Mouse (Mus musculus) MEL (cell line): Measurements from ENCODE around the gene Pdcd2l. TPM values are rescaled to one million over a fixed set of nuclear protein-coding genes. Genes with fewer than 3 reads are reported as not detected.
A peak's percentile ranks its signal among the peaks of the same experiment; 100 is the strongest.

ENCODE experiments used
- DNase-seq: peaks from one replicate; pipeline ENCODE4 v3.0.0; 2011; ENCODE audit warnings: low read depth, low spot score
- H3K27ac ChIP-seq: 2 replicates; pipeline ENCODE4 v1.5.1; 2012; ENCODE audit warnings: low read depth, mild to moderate bottlenecking, control low read depth, low read length, moderate library complexity; ENCODE audit not compliant: control insufficient read depth
- H3K27me3 ChIP-seq, 2 experiments: fragments of 150-350 bp in 1 of 2; sonication (generic) in 1 of 2; 2 replicates each; pipeline ENCODE4 v1.6.1; 2012; ENCODE audit warnings: low read length in 2 of 2, mild to moderate bottlenecking in 2 of 2, improper control_type of control experiment in 1 of 2, moderate library complexity in 1 of 2; ENCODE audit not compliant: insufficient read depth in 2 of 2, control insufficient read depth in 1 of 2
- H3K36me3 ChIP-seq, 2 experiments: 2 replicates each; pipeline ENCODE4 v1.6.1; 2012 to 2014; ENCODE audit warnings: low read length in 2 of 2, improper control_type of control experiment in 1 of 2, inconsistent platforms in 1 of 2, mild to moderate bottlenecking in 1 of 2; ENCODE audit not compliant: insufficient read depth in 2 of 2, control insufficient read depth in 1 of 2
- H3K4me1 ChIP-seq, 2 experiments: fragments of 150-350 bp in 1 of 2; sonication (generic) in 1 of 2; 2 replicates each; pipeline ENCODE4 v1.6.1; 2012; ENCODE audit warnings: low read length in 2 of 2, improper control_type of control experiment in 1 of 2, mild to moderate bottlenecking in 1 of 2; ENCODE audit not compliant: insufficient read depth in 2 of 2, control insufficient read depth in 1 of 2
- H3K4me3 ChIP-seq, 2 experiments: fragments of 150-350 bp in 1 of 2; sonication (generic) in 1 of 2; 2 replicates each; pipeline ENCODE4 v1.5.1; 2012; ENCODE audit warnings: low read depth in 2 of 2, low read length in 2 of 2, mild to moderate bottlenecking in 2 of 2, moderate library complexity in 2 of 2, control low read depth in 1 of 2, improper control_type of control experiment in 1 of 2; ENCODE audit not compliant: control insufficient read depth in 1 of 2, insufficient read depth in 1 of 2
- H3K79me2 ChIP-seq: 2 replicates; pipeline ENCODE4 v1.6.1; 2012; ENCODE audit warnings: mild to moderate bottlenecking, low read length, moderate library complexity; ENCODE audit not compliant: control insufficient read depth, poor library complexity, insufficient read depth
- H3K9ac ChIP-seq: 2 replicates; pipeline ENCODE4 v1.6.1; 2012; ENCODE audit warnings: low read depth, mild to moderate bottlenecking, control low read depth, low read length, moderate library complexity; ENCODE audit not compliant: control insufficient read depth, poor library complexity, severe bottlenecking
- H3K9me3 ChIP-seq: fragments of 150-350 bp; sonication (generic); replicated peaks from 2 replicates; pipeline ENCODE4 v1.6.1; 2012; ENCODE audit warnings: mild to moderate bottlenecking, low read length, improper control_type of control experiment, moderate library complexity; ENCODE audit not compliant: insufficient read depth
- CHD1 ChIP-seq: IDR thresholded peaks from 2 replicates; pipeline ENCODE4 v1.6.1; 2012; ENCODE audit warnings: low read depth, mild to moderate bottlenecking, inconsistent platforms, low read length, improper control_type of control experiment
- CTCF ChIP-seq, 3 experiments: IDR thresholded peaks in 2 of 3; conservative IDR thresholded peaks in 1 of 3; 2 replicates each; pipeline ENCODE4 v1.5.1; 2011 to 2012; ENCODE audit warnings: low read length in 3 of 3, low read depth in 2 of 3, mild to moderate bottlenecking in 2 of 3, improper control_type of control experiment in 1 of 3, inconsistent platforms in 1 of 3, mixed read lengths in 1 of 3, moderate library complexity in 1 of 3; ENCODE audit not compliant: control insufficient read depth in 1 of 3, insufficient read depth in 1 of 3, poor library complexity in 1 of 3, severe bottlenecking in 1 of 3
- E2F4 ChIP-seq: IDR thresholded peaks from 2 replicates; pipeline ENCODE4 v1.6.1; 2011; ENCODE audit warnings: low read depth, low read length, improper control_type of control experiment, borderline replicate concordance
- EP300 ChIP-seq, 2 experiments: IDR thresholded peaks; 2 replicates each; pipeline ENCODE4 v1.6.1; 2011; ENCODE audit warnings: improper control_type of control experiment in 2 of 2, low read length in 2 of 2, low read depth in 1 of 2, mild to moderate bottlenecking in 1 of 2
- ETS1 ChIP-seq: IDR thresholded peaks from 2 replicates; pipeline ENCODE4 v1.6.1; 2012; ENCODE audit warnings: low read depth, mild to moderate bottlenecking, inconsistent platforms, low read length, improper control_type of control experiment, moderate library complexity
- GABPA ChIP-seq: IDR thresholded peaks from 2 replicates; pipeline ENCODE4 v1.6.1; 2012; ENCODE audit warnings: low read depth, mild to moderate bottlenecking, inconsistent platforms, low read length, improper control_type of control experiment, moderate library complexity
- JUND ChIP-seq: IDR thresholded peaks from 2 replicates; pipeline ENCODE4 v1.6.1; 2011; ENCODE audit warnings: low read depth, mild to moderate bottlenecking, improper control_type of control experiment, low read length
- NRF1 ChIP-seq: IDR thresholded peaks from 2 replicates; pipeline ENCODE4 v1.6.1; 2014; ENCODE audit warnings: low read depth, mild to moderate bottlenecking, inconsistent platforms, low read length, improper control_type of control experiment, moderate library complexity; ENCODE audit not compliant: poor library complexity, insufficient read depth, severe bottlenecking
- RAD21 ChIP-seq: IDR thresholded peaks from 2 replicates; pipeline ENCODE4 v1.6.1; 2011; ENCODE audit warnings: mild to moderate bottlenecking, low read depth, low read length, improper control_type of control experiment
- TAL1 ChIP-seq: IDR thresholded peaks from 2 replicates; pipeline ENCODE4 v1.6.1; 2012; ENCODE audit warnings: mild to moderate bottlenecking, inconsistent platforms, low read length, moderate library complexity, mixed read lengths
- TBP ChIP-seq: IDR thresholded peaks from 2 replicates; pipeline ENCODE4 v1.8.0; 2011; ENCODE audit warnings: low read depth, low read length, improper control_type of control experiment
- USF2 ChIP-seq, 2 experiments: IDR thresholded peaks; 2 replicates each; pipeline ENCODE4 v1.6.1; 2011 to 2012; ENCODE audit warnings: improper control_type of control experiment in 2 of 2, low read length in 2 of 2, borderline replicate concordance in 1 of 2, inconsistent platforms in 1 of 2, low read depth in 1 of 2, mild to moderate bottlenecking in 1 of 2; ENCODE audit not compliant: insufficient read depth in 1 of 2
- ZMIZ1 ChIP-seq: IDR thresholded peaks from 2 replicates; pipeline ENCODE4 v1.6.1; 2012; ENCODE audit warnings: low read depth, mild to moderate bottlenecking, inconsistent platforms, low read length, improper control_type of control experiment, moderate library complexity
- ZNF384 ChIP-seq: IDR thresholded peaks from 2 replicates; pipeline ENCODE4 v1.6.1; 2012; ENCODE audit warnings: low read depth, mild to moderate bottlenecking, inconsistent platforms, low read length, improper control_type of control experiment
- polyA plus RNA-seq, 2 experiments: library from polyadenylated mRNA; stranded (reverse) in 1 of 2; unstranded in 1 of 2; fragments of >175 nt in 1 of 2; fragments of >200 nt in 1 of 2; gene quantifications; 2 replicates each; pipeline versions ENCODE4 v1.2.1 to v1.2.4; 2012; ENCODE audit warnings: low replicate concordance in 2 of 2, low read depth in 1 of 2; ENCODE audit not compliant: insufficient read length in 2 of 2, insufficient read depth in 1 of 2, missing spikeins in 1 of 2
- total RNA-seq: library from RNA; depleted of rRNA; stranded (reverse); fragments of 300-350 nt; gene quantifications from 2 replicates; pipeline ENCODE4 v1.2.3, GENCODE M21; 2012

Gene Pdcd2l
- total and polyA plus RNA-seq, 3 experiments, result 25.7 to 26.6 TPM; not detected in 1

GRCm38 (mm10) chr7:34172251-34172650 is 24.2 kb downstream of the Pdcd2l start:
- TF ChIP-seq CTCF (IDR thresholded peaks at IDR 0.05 in 2 of 3, conservative IDR thresholded peaks at IDR 0.05 in 1 of 3; ENCODE audit: control insufficient read depth in 1 of 3, insufficient read depth in 1 of 3, low read depth in 2 of 3, low read length in 3 of 3, poor library complexity in 1 of 3, severe bottlenecking in 1 of 3), result peak in 2 of 3 experiments; percentile 8 to 48; a peak in 2 of 6 replicates
- TF ChIP-seq JUND, result no peak
- no peak for TF ChIP-seq TBP
- TF ChIP-seq ETS1, result no peak
- Histone ChIP-seq H3K36me3 (peaks cover 0 to 2% of the 10 kb centered on the region in 2 experiments; a peak in 1 of 4 replicates), H3K4me3 (no peak overlapping the region), H3K9ac (no peak overlapping the region), H3K79me2 (peaks cover 11% of the 10 kb centered on the region), H3K4me1 (no peaks in the 10 kb centered on the region), H3K27ac (no peak overlapping the region), H3K9me3 (no peaks in the 10 kb centered on the region), H3K27me3 (no peaks in the 10 kb centered on the region)
- DNase-seq, result peak; percentile 35

GRCm38 (mm10) chr7:34169454-34169853 is 27.0 kb downstream of the Pdcd2l start, which contains the start of gene Uba2:
Uba2 (minus strand) TSS chr7:34169599.
- no peaks in the 10 kb centered on the region for H3K9me3 ChIP-seq
- no peak for TF ChIP-seq RAD21
- no peak for TF ChIP-seq ETS1
- no peak for TF ChIP-seq CHD1
- TF ChIP-seq CTCF (IDR thresholded peaks at IDR 0.05 in 2 of 3, conservative IDR thresholded peaks at IDR 0.05 in 1 of 3; ENCODE audit: control insufficient read depth in 1 of 3, insufficient read depth in 1 of 3, low read depth in 2 of 3, low read length in 3 of 3, poor library complexity in 1 of 3, severe bottlenecking in 1 of 3), result no peak
- TF ChIP-seq GABPA, result no peak
- TF ChIP-seq EP300 (IDR thresholded peaks at IDR 0.05; ENCODE audit: low read depth in 1 of 2, low read length in 2 of 2), result no peak
- no peak for TF ChIP-seq E2F4
- TF ChIP-seq ZNF384, result no peak
- TF ChIP-seq TAL1, result no peak
- no peak for TF ChIP-seq USF2 (IDR thresholded peaks at IDR 0.05; ENCODE audit: borderline replicate concordance in 1 of 2, insufficient read depth in 1 of 2, low read depth in 1 of 2, low read length in 2 of 2)
- TF ChIP-seq ZMIZ1, result no peak
- TF ChIP-seq NRF1, result no peak
- H3K4me3 ChIP-seq, result peak within 1 kb of the TSS; percentile 12 to 99; a peak in 3 of 4 replicates
- no peak within 1 kb of the TSS for H3K27ac ChIP-seq
- H3K79me2 ChIP-seq, result peaks cover 23% of the 10 kb centered on the region
- peaks cover 4 to 7% of the 10 kb centered on the region in 2 experiments for H3K36me3 ChIP-seq
- H3K4me1 ChIP-seq, result no peaks in the 10 kb centered on the region; a peak in 1 of 4 replicates
- peak within 1 kb of the TSS; percentile 56 for H3K9ac ChIP-seq
- no peaks in the 10 kb centered on the region for H3K27me3 ChIP-seq
- DNase-seq, result no peak
